Comparison of ENCODE assay signal across 13 mouse cellular contexts in genomic region chr1:178994263-178994662, GRCm38 (mm10).
"Had no signal": no experiment of that assay in that cellular context is flagged by ENCODE, and none has a peak within 500 bp of the region (broad histone marks: within the 10 kb centered on the region; RNA-seq: fewer than 3 reads in every experiment).

No protein-coding gene starts in this region.

- H3K36me3 ChIP-seq: limb, embryonic 15.5 days; liver, embryonic 12.5 days; midbrain, embryonic 10.5 days; midbrain, embryonic 15.5 days; neural tube, embryonic 13.5 days had no signal

- DNase-seq: kidney, adult 11 months; kidney, adult 9 months; kidney, postnatal 36 days; left cerebral cortex, postnatal 4 days; right cerebral cortex, postnatal 14 days; thymus, postnatal 36 days had no signal

- H3K9me3 ChIP-seq: limb, embryonic 15.5 days; liver, embryonic 12.5 days; midbrain, embryonic 10.5 days; midbrain, embryonic 15.5 days; neural tube, embryonic 13.5 days had no signal

- H3K4me3 ChIP-seq: limb, embryonic 15.5 days; liver, embryonic 12.5 days; midbrain, embryonic 10.5 days; midbrain, embryonic 15.5 days; neural tube, embryonic 13.5 days had no signal

- ATAC-seq: hindbrain, postnatal 0 days; liver, embryonic 12.5 days; midbrain, embryonic 15.5 days had no signal

- H3K9ac ChIP-seq: limb, embryonic 15.5 days; liver, embryonic 12.5 days; midbrain, embryonic 15.5 days; neural tube, embryonic 13.5 days had no signal

- H3K27me3 ChIP-seq: limb, embryonic 15.5 days; liver, embryonic 12.5 days; midbrain, embryonic 15.5 days; neural tube, embryonic 13.5 days had no signal

- H3K4me2 ChIP-seq: limb, embryonic 15.5 days; liver, embryonic 12.5 days; midbrain, embryonic 15.5 days; neural tube, embryonic 13.5 days had no signal

- H3K27ac ChIP-seq: hindbrain, postnatal 0 days; kidney, postnatal 0 days; limb, embryonic 15.5 days; liver, embryonic 12.5 days; midbrain, embryonic 10.5 days; midbrain, embryonic 15.5 days; neural tube, embryonic 13.5 days had no signal
